Mouse (Mus musculus) cortical plate, adult 2 months (tissue): ENCODE measurements around the gene Pkd1l2.

ENCODE experiments used
- CTCF ChIP-seq: fragments of 200-500 bp; IDR thresholded peaks from 2 replicates; pipeline ENCODE4 v1.5.1; 2011; ENCODE audit warnings: mild to moderate bottlenecking, control low read depth, low read length; ENCODE audit not compliant: insufficient read depth; ENCODE audit errors: extremely low read depth
- POLR2A ChIP-seq: fragments of 200-500 bp; IDR thresholded peaks from 2 replicates; pipeline ENCODE4 v1.6.1; 2011; ENCODE audit warnings: mild to moderate bottlenecking, low read length, control low read depth; ENCODE audit not compliant: insufficient read depth; ENCODE audit errors: extremely low read depth

GRCm38 (mm10) chr8:116954415-116954814, 127.8 kb downstream of the Pkd1l2 start:
- TF ChIP-seq CTCF: no peak
- TF ChIP-seq POLR2A: no peak
